Mouse (Mus musculus) hindbrain, embryonic 12.5 days (tissue): Measurements from ENCODE around the gene Medag. TPM values are rescaled to one million over a fixed set of nuclear protein-coding genes. Genes with fewer than 3 reads are reported as not detected.

Source experiments
- ATAC-seq: fragments of 200-750 bp; cut with Nextera tagmentation; 2 replicates; pipeline ENCODE4 v1.8.0; 2017; ENCODE audit warnings: moderate TSS enrichment; ENCODE audit not compliant: low FRiP score
- H3K27ac ChIP-seq: fragments of 300-500 bp; sonication (generic); 2 replicates; pipeline ENCODE4 v1.5.1; 2016; ENCODE audit warnings: mild to moderate bottlenecking
- H3K27me3 ChIP-seq: fragments of 300-500 bp; sonication (generic); 2 replicates; pipeline ENCODE4 v1.6.1; 2016; ENCODE audit warnings: mild to moderate bottlenecking
- H3K36me3 ChIP-seq: fragments of 300-500 bp; sonication (generic); 2 replicates; pipeline ENCODE4 v1.6.1; 2016; ENCODE audit warnings: mild to moderate bottlenecking
- H3K4me1 ChIP-seq: fragments of 300-500 bp; sonication (generic); 2 replicates; pipeline ENCODE4 v1.6.1; 2016
- H3K4me2 ChIP-seq: fragments of 300-500 bp; sonication (generic); replicated peaks from 2 replicates; pipeline ENCODE4 v1.6.1; 2016; ENCODE audit warnings: mild to moderate bottlenecking
- H3K4me3 ChIP-seq: fragments of 300-500 bp; sonication (generic); 2 replicates; pipeline ENCODE4 v1.5.1; 2016; ENCODE audit warnings: mild to moderate bottlenecking
- H3K9ac ChIP-seq: fragments of 300-500 bp; sonication (generic); 2 replicates; pipeline ENCODE4 v1.6.1; 2016; ENCODE audit warnings: mild to moderate bottlenecking, moderate library complexity
- H3K9me3 ChIP-seq: fragments of 300-500 bp; sonication (generic); replicated peaks from 2 replicates; pipeline ENCODE4 v1.6.1; 2016; ENCODE audit warnings: mild to moderate bottlenecking
- WGBS: fragments of 180-500 bp; shearing (Covaris S2); methylation state at CpG from one replicate; pipeline ENCODE4 v1.1.7; 2016; 5-methylcytosine and 5-hydroxymethylcytosine counted together
- polyA plus RNA-seq: library from polyadenylated mRNA; unstranded; fragments of >200 nt; fragmentation: Nextera tagmentation; extraction: Ambion mirVana; gene quantifications from 2 replicates; pipeline ENCODE4 v1.2.1, GENCODE M21; 2016

Medag gene
- polyA plus RNA-seq, 1 experiment from 2014 or later = 1.0 TPM

DNA sequence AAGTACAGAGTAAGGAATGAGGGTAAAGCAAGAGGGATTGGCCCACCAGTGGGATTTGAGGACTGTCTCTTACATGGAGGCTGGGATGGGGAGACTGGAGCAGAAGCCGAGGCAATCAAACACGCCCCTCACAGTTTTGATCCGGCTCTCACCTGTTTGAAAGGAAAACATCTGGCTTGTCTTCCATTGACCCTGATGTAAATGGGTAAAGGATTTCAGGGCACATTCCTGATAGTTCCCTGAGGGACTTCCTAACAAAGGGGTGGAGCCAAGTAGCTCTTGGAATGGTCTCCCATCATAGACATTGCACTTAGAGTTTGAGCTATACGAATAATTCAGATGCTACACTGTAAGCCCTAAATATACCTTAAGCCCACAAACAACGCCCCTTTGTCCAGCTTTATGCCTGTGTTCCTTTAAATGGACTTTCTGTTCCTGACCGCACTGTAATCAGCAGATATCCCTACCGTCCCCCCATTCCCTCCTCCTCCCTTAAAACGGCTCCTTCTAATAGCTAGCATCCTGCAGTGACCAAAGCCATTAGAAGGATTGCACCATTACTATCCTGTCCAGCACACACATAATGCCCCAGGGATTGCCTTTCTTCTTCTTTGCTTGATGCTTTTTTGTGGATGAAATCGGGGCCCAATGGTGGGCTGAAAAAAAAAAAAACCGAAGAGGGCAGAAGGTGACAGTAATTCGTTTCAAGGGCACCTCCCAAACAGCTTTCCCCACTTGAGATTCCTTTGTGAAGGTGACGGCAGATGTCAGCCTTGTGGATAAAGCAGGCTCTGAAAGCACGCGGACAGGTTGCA is 36.3 kb upstream of the Medag start:
- Histone ChIP-seq H3K36me3 (no peaks in the 10 kb centered on the region), H3K4me3 (no peak overlapping the region), H3K9ac (0 out of 2 replicates have a peak overlapping the region, but pooled peaks have one; percentile 27), H3K4me1 (peaks cover 58% of the 10 kb centered on the region), H3K27ac (peak overlapping the region; percentile 44), H3K4me2 (peak overlapping the region; percentile 29; the same call in 1 of the 2 replicates), H3K9me3 (no peaks in the 10 kb centered on the region), H3K27me3 (peaks cover 3% of the 10 kb centered on the region; the same call in 1 of the 2 replicates)
- 43% methylated on average over 14 of the region's 14 CpGs for WGBS
- ATAC-seq = no peak

DNA sequence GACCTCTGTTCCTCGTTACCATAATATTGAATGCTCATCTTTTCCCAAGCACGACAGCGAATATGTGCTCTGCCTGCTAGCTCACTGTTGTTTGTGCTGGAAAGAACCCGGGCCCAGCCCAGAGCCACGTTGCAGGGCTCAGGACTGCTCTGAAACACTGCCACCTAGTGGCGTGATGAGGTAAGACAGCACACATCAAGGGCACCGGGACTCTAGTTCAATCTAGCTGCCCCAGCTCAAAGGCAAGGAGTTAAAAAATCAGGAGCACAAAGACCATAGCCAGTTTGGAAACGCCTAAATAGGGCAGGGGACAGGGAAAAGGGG is 35.7 kb upstream of the Medag start:
- Histone ChIP-seq H3K36me3 (no peaks in the 10 kb centered on the region), H3K4me2 (peak overlapping the region; percentile 29; the same call in 1 of the 2 replicates), H3K27ac (peak overlapping the region; percentile 44), H3K4me3 (no peak overlapping the region), H3K27me3 (peaks cover 3% of the 10 kb centered on the region; the same call in 1 of the 2 replicates), H3K9me3 (no peaks in the 10 kb centered on the region), H3K4me1 (peaks cover 63% of the 10 kb centered on the region), H3K9ac (no peak overlapping the region)
- peak; percentile 62 for ATAC-seq
- WGBS = 0% methylated on average over 8 of the region's 8 CpGs

DNA sequence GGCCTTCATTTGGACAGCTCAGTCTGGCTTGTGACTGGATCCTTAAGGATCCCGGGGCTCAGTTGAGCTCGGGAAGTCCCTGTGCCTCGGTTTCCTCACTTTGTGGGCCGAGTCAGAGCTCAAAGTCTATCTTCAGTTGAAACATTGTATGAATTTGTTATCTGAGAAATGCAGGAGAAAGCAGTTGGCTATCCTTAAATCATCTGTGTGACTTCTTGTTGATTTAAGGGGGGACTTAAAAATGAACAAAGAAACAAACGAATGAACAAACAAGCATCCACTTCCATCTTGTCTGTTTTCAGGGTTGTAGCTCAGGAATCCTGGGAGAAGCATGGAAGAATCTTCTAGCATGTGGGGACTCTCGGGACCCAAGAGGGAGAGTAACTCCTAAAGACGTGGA is 35.2 kb upstream of the Medag start:
- Histone ChIP-seq H3K9me3 (no peaks in the 10 kb centered on the region), H3K4me1 (peaks cover 68% of the 10 kb centered on the region), H3K27ac (no peak overlapping the region), H3K36me3 (no peaks in the 10 kb centered on the region), H3K9ac (no peak overlapping the region), H3K27me3 (peaks cover 3% of the 10 kb centered on the region; the same call in 1 of the 2 replicates), H3K4me2 (no peak overlapping the region), H3K4me3 (no peak overlapping the region)
- no peak for ATAC-seq
- WGBS = 81% methylated on average over 7 of the region's 7 CpGs

DNA sequence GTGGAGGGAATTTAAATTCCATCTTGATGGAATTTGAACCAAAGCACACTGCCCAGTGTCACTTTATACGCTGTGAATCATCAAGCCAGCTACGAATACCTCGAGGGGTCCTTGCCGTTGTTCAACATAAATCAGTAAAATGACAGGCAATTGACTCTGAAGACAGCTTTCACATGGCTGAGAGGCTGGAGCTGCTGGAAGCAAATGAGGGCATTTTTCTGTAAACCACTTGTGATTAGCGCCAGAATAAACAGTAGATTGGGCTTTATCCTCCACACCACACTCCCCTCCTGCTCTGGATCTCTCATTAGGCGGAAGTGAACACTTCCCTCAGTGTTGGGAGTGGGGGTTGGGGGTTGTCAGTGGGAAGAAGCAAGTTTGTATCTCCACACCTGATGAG is 34.3 kb upstream of the Medag start:
- no peak for ATAC-seq
- WGBS = 30% methylated on average over 6 of the region's 6 CpGs
- no peaks in the 10 kb centered on the region for H3K9me3 ChIP-seq
- no peak overlapping the region for H3K4me3 ChIP-seq
- peak overlapping the region; percentile 4; the same call in 1 of the 2 replicates for H3K27ac ChIP-seq
- H3K36me3 ChIP-seq = no peaks in the 10 kb centered on the region
- H3K27me3 ChIP-seq = peaks cover 6% of the 10 kb centered on the region; the same call in 1 of the 2 replicates
- H3K4me2 ChIP-seq = no peak overlapping the region
- H3K9ac ChIP-seq = no peak overlapping the region
- peaks cover 69% of the 10 kb centered on the region for H3K4me1 ChIP-seq

DNA sequence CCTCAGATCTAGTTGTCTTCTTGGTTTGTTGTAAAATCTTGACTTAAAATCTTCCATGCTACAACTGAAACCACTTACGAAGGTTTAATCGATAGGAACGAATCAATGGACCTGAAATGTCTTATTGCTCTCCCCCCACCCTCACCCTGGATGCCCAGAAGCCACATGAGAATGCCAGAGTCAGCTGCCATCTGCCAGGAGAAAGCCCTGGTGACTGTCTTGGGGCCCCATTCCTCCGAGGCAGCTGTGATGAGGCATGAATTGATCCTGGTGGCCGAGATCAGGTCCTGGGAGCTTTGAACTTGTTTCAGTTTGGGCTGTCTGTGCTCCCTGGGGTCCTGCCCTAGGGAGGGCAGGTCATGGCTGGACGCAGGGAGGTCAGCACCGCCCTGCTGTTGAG is 33.0 kb upstream of the Medag start:
- 55% methylated on average over 7 of the region's 7 CpGs for WGBS
- H3K9me3 ChIP-seq = no peaks in the 10 kb centered on the region
- H3K4me3 ChIP-seq = no peak overlapping the region
- no peaks in the 10 kb centered on the region for H3K36me3 ChIP-seq
- H3K9ac ChIP-seq = no peak overlapping the region
- peaks cover 64% of the 10 kb centered on the region for H3K4me1 ChIP-seq
- H3K27me3 ChIP-seq = peaks cover 6% of the 10 kb centered on the region; the same call in 1 of the 2 replicates
- 0 out of 2 replicates have a peak overlapping the region, but pooled peaks have one; percentile 12 for H3K27ac ChIP-seq
- no peak overlapping the region for H3K4me2 ChIP-seq
- no peak for ATAC-seq

DNA sequence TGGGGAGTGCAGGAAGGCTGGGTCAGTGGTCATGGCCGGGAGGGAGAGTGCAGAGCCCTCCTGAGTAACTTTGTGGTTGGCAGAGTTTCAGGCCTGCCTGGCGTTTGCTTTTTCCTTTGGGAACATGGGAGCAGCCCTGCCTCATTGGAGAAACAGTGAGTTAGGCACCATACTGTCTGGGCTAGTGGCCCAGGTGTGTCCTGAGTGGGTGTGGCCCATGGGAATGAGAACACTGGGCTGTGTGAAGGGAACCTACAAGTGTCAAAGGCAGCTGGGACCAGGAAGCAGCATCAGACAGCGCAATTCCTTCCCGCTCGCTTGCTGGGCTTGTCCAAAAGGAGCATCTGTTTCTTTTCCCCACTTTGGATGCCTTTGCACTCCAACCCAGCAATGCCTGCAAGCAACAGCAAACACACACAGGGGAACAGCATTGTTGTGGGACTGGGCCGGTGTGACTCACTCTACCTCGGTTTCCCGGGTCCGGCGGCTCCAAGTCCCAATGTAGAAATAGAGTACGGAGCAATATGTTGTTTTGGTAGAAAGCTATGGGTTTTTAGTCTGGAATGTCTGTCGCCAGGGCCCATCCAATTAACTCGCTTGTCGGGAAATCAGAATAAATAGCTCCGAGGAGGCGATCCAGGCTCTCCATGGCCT is 32.3 kb upstream of the Medag start:
- ATAC-seq = no peak
- 78% methylated on average over 16 of the region's 16 CpGs for WGBS
- no peak overlapping the region for H3K4me3 ChIP-seq
- peaks cover 61% of the 10 kb centered on the region for H3K4me1 ChIP-seq
- H3K36me3 ChIP-seq = no peaks in the 10 kb centered on the region
- no peak overlapping the region for H3K9ac ChIP-seq
- peak overlapping the region; percentile 76 for H3K27ac ChIP-seq
- H3K9me3 ChIP-seq = no peaks in the 10 kb centered on the region
- peaks cover 6% of the 10 kb centered on the region; the same call in 1 of the 2 replicates for H3K27me3 ChIP-seq
- no peak overlapping the region for H3K4me2 ChIP-seq

DNA sequence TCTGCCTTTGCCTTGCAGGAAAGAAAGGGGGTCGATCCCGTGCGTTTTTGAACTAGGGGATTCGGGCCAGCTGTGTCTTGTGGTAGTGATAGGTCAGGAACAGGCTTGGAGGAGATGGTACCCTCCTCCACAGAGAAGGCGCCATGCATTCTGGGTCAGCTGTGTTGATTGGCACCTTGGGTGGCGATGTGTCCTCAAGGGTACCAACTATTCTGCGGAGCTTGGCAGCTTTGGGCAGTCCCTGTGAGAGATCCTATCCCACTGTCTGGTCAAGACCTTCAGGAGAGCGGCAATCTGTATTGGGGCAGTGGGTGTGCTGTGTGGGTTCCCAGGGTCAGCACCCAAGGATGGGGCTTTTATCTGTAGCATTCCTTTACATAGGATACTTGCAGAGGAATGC is 31.7 kb upstream of the Medag start:
- H3K27ac ChIP-seq = peak overlapping the region; percentile 76
- H3K27me3 ChIP-seq = peaks cover 6% of the 10 kb centered on the region; the same call in 1 of the 2 replicates
- no peaks in the 10 kb centered on the region for H3K36me3 ChIP-seq
- peaks cover 61% of the 10 kb centered on the region for H3K4me1 ChIP-seq
- ATAC-seq = peak; percentile 23; the same call in 1 of the 2 replicates
- H3K4me3 ChIP-seq = no peak overlapping the region
- no peak overlapping the region for H3K4me2 ChIP-seq
- 65% methylated on average over 8 of the region's 8 CpGs for WGBS
- peak overlapping the region; percentile 15; the same call in 1 of the 2 replicates for H3K9ac ChIP-seq
- H3K9me3 ChIP-seq = no peaks in the 10 kb centered on the region

DNA sequence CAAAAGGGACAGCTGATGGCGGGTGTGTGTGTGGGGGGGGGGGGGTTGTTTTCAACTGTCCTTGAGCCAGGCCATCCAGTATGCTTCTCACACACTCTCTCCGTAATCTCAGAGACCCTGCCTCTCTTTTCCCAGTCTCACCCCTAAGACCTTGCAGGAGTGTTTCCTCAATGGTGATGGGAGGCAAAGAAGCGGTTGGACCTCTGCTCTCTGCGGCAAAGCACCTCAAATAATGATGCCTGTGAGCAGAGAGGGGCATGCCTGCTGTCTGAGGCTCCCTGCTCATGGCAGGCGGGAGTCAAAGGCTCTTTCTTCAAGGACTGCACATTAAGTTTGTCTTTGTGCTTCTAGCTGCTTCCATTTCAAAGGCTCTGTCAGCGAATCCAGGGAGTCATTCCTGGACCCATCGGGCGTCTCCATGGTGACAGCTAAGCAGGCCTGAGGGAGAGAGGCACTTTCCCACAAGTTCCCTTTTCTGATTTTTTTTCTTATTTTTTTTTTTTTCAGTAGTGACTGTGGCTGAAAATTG is 31.1 kb upstream of the Medag start:
- peak; percentile 80 for ATAC-seq
- Histone ChIP-seq H3K27ac (peak overlapping the region; percentile 76), H3K4me1 (peaks cover 57% of the 10 kb centered on the region), H3K4me2 (no peak overlapping the region), H3K27me3 (0 out of 2 replicates have a peak, but pooled peaks cover 3% of the 10 kb centered on the region), H3K4me3 (no peak overlapping the region), H3K9ac (peak overlapping the region; percentile 15; the same call in 1 of the 2 replicates), H3K36me3 (no peaks in the 10 kb centered on the region), H3K9me3 (no peaks in the 10 kb centered on the region)
- WGBS = 10% methylated on average over 8 of the region's 8 CpGs

DNA sequence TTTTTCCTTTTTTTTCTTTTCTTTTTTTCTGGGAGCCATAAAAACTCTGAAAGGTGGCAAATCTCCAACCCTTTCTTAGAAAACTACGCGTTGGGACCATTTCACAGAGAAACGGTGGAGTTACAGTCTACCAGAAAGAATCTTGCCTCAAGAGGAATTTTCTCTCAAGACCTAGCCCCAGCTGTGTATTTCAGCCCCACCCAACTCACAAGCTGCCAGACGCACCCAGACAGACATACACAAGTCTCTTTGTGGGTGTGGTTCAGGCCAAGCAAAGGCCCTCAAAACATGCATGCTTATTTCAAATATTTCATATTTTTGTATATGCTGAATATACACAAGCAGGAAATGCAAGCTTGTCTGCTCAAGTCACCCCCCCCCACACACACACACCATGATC is 29.6 kb upstream of the Medag start:
- Histone ChIP-seq H3K4me1 (peaks cover 43% of the 10 kb centered on the region), H3K4me3 (no peak overlapping the region), H3K27me3 (0 out of 2 replicates have a peak, but pooled peaks cover 3% of the 10 kb centered on the region), H3K9me3 (no peaks in the 10 kb centered on the region), H3K27ac (no peak overlapping the region), H3K36me3 (no peaks in the 10 kb centered on the region), H3K9ac (no peak overlapping the region), H3K4me2 (no peak overlapping the region)
- ATAC-seq = no peak
- 83% methylated on average over 4 of the region's 4 CpGs for WGBS

DNA sequence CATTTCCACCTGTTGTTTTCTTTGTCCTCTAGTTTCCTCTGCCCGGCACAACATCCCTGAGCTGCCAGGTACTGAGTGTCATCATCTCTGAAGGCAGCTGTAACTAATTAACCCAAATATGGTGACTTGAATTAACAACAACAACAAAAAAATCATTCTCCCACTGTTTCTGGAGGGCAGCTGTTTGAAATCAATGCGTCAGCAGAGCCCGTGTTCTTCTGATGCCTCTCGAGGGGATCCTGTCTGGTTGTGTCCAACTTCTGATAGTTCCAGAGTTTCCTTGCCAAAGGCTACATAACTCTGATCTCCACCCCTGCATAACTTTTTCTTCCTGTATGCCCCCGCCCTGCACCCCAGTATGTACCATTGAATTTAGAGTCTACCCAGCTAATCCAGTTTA is 28.9 kb upstream of the Medag start:
- Histone ChIP-seq H3K27ac (no peak overlapping the region), H3K9me3 (no peaks in the 10 kb centered on the region), H3K4me1 (peaks cover 37% of the 10 kb centered on the region), H3K36me3 (no peaks in the 10 kb centered on the region), H3K4me3 (no peak overlapping the region), H3K27me3 (0 out of 2 replicates have a peak, but pooled peaks cover 3% of the 10 kb centered on the region), H3K4me2 (no peak overlapping the region), H3K9ac (no peak overlapping the region)
- no peak for ATAC-seq
- WGBS = 73% methylated on average over 5 of the region's 5 CpGs

DNA sequence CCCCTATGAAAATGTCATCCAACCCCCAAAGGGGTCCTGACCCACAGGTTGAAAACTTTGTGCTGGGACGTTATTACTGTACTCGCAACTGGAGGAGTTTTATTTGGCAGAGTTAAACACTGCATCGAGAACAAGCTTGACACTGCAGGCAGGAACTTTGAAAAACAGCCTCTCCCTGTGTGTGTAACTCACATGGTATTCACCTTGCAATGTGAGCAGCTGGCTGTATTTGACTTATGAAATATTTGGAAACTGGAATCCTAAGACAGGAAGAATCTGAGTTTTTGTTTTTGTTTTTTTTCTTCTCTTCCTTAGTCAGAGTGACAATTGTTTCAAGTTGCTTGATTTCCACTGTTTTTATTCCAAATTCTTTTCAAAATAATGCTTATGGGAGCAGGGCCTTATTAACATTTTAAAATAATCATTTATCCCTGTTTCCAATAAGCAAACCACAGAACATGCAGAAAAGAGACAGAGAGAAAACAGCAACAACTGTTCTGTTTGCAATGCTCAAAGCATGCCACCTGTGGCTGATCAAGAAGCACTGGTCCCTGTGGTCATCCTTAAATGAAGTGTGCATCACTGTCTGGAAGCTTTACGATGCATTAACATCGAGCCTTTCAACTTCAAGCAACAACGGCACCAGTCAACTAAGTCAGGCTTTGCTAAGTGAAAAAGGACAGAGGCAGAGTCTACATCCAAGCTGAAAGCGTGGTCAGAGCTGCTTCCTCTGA is 26.2 kb upstream of the Medag start:
- Histone ChIP-seq H3K27ac (no peak overlapping the region), H3K27me3 (0 out of 2 replicates have a peak, but pooled peaks cover 3% of the 10 kb centered on the region), H3K9ac (no peak overlapping the region), H3K4me1 (peaks cover 10% of the 10 kb centered on the region), H3K4me2 (no peak overlapping the region), H3K4me3 (no peak overlapping the region), H3K9me3 (no peaks in the 10 kb centered on the region), H3K36me3 (no peaks in the 10 kb centered on the region)
- 89% methylated on average over 7 of the region's 7 CpGs for WGBS
- ATAC-seq = no peak
